Mouse (Mus musculus) lung, embryonic 14.5 days (tissue): ENCODE data around the gene Gm6763. TPM values are rescaled to one million over a fixed set of nuclear protein-coding genes. Genes with fewer than 3 reads are reported as not detected.

Experiments used
- polyA plus RNA-seq: library from polyadenylated mRNA; unstranded; fragments of >200 nt; fragmentation: Nextera tagmentation; extraction: Ambion mirVana; gene quantifications from 2 replicates; pipeline ENCODE4 v1.2.1, GENCODE M21; 2014

Gm6763 gene
- polyA plus RNA-seq, 1 experiment from 2014 or later: not detected

Other genes starting within 250 kb of the Gm6763 start
- not detected in 2 replicates for gene Gm21293, start 8.5 kb upstream of the Gm6763 start, polyA plus RNA-seq
- gene Gm8764, start 8.5 kb downstream of the Gm6763 start, polyA plus RNA-seq: not detected in 2 replicates
- not detected in 2 replicates for gene Gm21304, start 17.0 kb downstream of the Gm6763 start, polyA plus RNA-seq
- not detected in 2 replicates for gene Gm21312, start 25.5 kb downstream of the Gm6763 start, polyA plus RNA-seq
- gene Gm20765, start 34.0 kb downstream of the Gm6763 start, polyA plus RNA-seq: not detected in 2 replicates
- gene Gm4340, start 42.5 kb downstream of the Gm6763 start, polyA plus RNA-seq: not detected in 2 replicates